In the genomic region with DNA sequence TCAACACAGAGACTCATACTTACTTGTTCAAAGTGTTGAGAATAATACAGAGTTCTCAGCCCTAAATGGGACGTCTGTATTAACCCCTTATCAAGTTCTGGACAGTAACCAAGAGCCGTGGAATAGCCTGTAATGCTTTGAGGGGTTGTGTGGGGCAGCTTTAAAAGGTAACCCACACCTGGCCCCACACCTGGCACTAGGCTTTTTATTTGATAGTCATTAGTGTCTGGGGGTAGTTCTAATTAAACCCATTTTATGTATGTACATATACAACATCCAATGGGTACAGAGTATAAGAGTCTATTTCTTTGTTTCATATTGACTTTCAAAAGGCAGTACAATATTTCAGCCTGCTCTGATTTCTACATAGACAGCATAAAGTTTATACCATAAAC, we compare ENCODE assay signal across 8 mouse cellular contexts. TPM values are rescaled to one million over a fixed set of nuclear protein-coding genes. Genes with fewer than 3 reads are reported as not detected.
DNase-seq lines count a peak whose midpoint lies in the region; ATAC-seq and TF ChIP-seq lines count a peak whose summit lies in the region.

No protein-coding gene starts in this region.

- no peaks in the 10 kb centered on the region for H3K36me3 ChIP-seq in kidney, embryonic 14.5 days (ENCODE audit: control insufficient read depth, insufficient read depth, low read length)
- no peaks in the 10 kb centered on the region for H3K36me3 ChIP-seq in forebrain, embryonic 10.5 days (replicated peaks)
- H3K36me3 ChIP-seq in intestine, embryonic 15.5 days, result no peaks in the 10 kb centered on the region
- H3K36me3 ChIP-seq in myocyte (ENCODE audit: control insufficient read depth, insufficient read depth), result no peaks in the 10 kb centered on the region

- H3K4me3 ChIP-seq in kidney, embryonic 14.5 days (ENCODE audit: low read length), result no peak overlapping the region; the same call in 1 of the 2 replicates
- peak overlapping the region; percentile 63; the same call in 1 of the 2 replicates for H3K4me3 ChIP-seq in forebrain, embryonic 10.5 days
- H3K4me3 ChIP-seq in intestine, embryonic 15.5 days (replicated peaks), result no peak overlapping the region
- H3K4me3 ChIP-seq in myocyte, result peak overlapping the region; percentile 33

- H3K4me2 ChIP-seq in kidney, embryonic 14.5 days (replicated peaks; ENCODE audit: low read depth, low read length), result peak overlapping the region; percentile 98
- H3K4me2 ChIP-seq in intestine, embryonic 15.5 days (replicated peaks), result peak overlapping the region; percentile 95; the same call in 1 of the 2 replicates
- H3K4me2 ChIP-seq in myocyte (ENCODE audit: low read depth), result no peak overlapping the region

- 63% methylated on average over 2 of the region's 2 CpGs for WGBS in kidney, embryonic 14.5 days
- whole genome bisulfite sequencing in forebrain, embryonic 10.5 days, result 67% methylated on average over 2 of the region's 2 CpGs
- WGBS in intestine, embryonic 15.5 days, result 52% methylated on average over 2 of the region's 2 CpGs

- H3K9ac ChIP-seq in kidney, embryonic 14.5 days (ENCODE audit: low read depth, low read length), result no peak overlapping the region
- no peak overlapping the region for H3K9ac ChIP-seq in intestine, embryonic 15.5 days

- H3ac ChIP-seq in myocyte (ENCODE audit: control insufficient read depth, insufficient read length), result peak overlapping the region; percentile 64

- no peak overlapping the region for H3K27ac ChIP-seq in kidney, embryonic 14.5 days (ENCODE audit: low read depth, low read length)
- no peak overlapping the region for H3K27ac ChIP-seq in forebrain, embryonic 10.5 days
- H3K27ac ChIP-seq in intestine, embryonic 15.5 days, result 0 out of 2 replicates have a peak overlapping the region, but pooled peaks have one; percentile 86

- no peak for ATAC-seq in kidney, embryonic 14.5 days (ENCODE audit: low FRiP score, low TSS enrichment)
- no peak for ATAC-seq in intestine, embryonic 15.5 days

- no peaks in the 10 kb centered on the region for H3K4me1 ChIP-seq in kidney, embryonic 14.5 days (ENCODE audit: control insufficient read depth, insufficient read depth, low read length)
- H3K4me1 ChIP-seq in forebrain, embryonic 10.5 days, result peaks cover 7% of the 10 kb centered on the region; the same call in 1 of the 2 replicates
- 0 out of 2 replicates have a peak, but pooled peaks cover 6% of the 10 kb centered on the region for H3K4me1 ChIP-seq in intestine, embryonic 15.5 days (replicated peaks)

- H3K79me2 ChIP-seq in myocyte (ENCODE audit: control insufficient read depth, insufficient read depth), result no peaks in the 10 kb centered on the region

- DNase-seq in kidney, postnatal 4 days, result no peak
- DNase-seq in forebrain, embryonic 10.5 days (ENCODE audit: extremely low spot score, low spot score), result no peak
- no peak for DNase-seq in cerebellum, adult 8-10 months
- no peak for DNase-seq in T-cell, adult 2 months (ENCODE audit: low spot score)
- no peak for DNase-seq in testis, postnatal 10 days (ENCODE audit: low spot score)

- TF ChIP-seq POLR2A in myocyte (IDR thresholded peaks at IDR 0.05; ENCODE audit: insufficient read length, low read depth), result no peak

- peaks cover 2% of the 10 kb centered on the region; the same call in 1 of the 2 replicates for H3K27me3 ChIP-seq in kidney, embryonic 14.5 days (ENCODE audit: control insufficient read depth, insufficient read depth, low read length)
- H3K27me3 ChIP-seq in forebrain, embryonic 10.5 days (ENCODE audit: poor library complexity, severe bottlenecking), result peaks cover 18% of the 10 kb centered on the region
- no peaks in the 10 kb centered on the region for H3K27me3 ChIP-seq in intestine, embryonic 15.5 days (replicated peaks)
- H3K27me3 ChIP-seq in myocyte (ENCODE audit: control insufficient read depth, insufficient read depth, insufficient read length), result no peaks in the 10 kb centered on the region

- H3K9me3 ChIP-seq in kidney, embryonic 14.5 days (ENCODE audit: control insufficient read depth, low read length), result no peaks in the 10 kb centered on the region
- H3K9me3 ChIP-seq in forebrain, embryonic 10.5 days, result no peaks in the 10 kb centered on the region
- no peaks in the 10 kb centered on the region for H3K9me3 ChIP-seq in intestine, embryonic 15.5 days

TF ChIP-seq in myocyte, 11 proteins besides CTCF, POLR2A, EP300 and RAD21:
- no peak for TF ChIP-seq MYOD1 (IDR thresholded peaks at IDR 0.05; ENCODE audit: control insufficient read depth in 1 of 3, insufficient read length in 2 of 3, low read depth in 2 of 3)
- no peak for TF ChIP-seq SRF (IDR thresholded peaks at IDR 0.05; ENCODE audit: control insufficient read depth, insufficient read length, low read depth)
- no peak for TF ChIP-seq POLR2AphosphoS2 (IDR thresholded peaks at IDR 0.05; ENCODE audit: insufficient read length, low read depth)
- no peak for TF ChIP-seq REST (IDR thresholded peaks at IDR 0.05; ENCODE audit: insufficient read depth, insufficient read length)
- no peak for TF ChIP-seq USF1 (IDR thresholded peaks at IDR 0.05; ENCODE audit: low read depth)
- TF ChIP-seq MYOG (IDR thresholded peaks at IDR 0.05; ENCODE audit: control insufficient read depth in 1 of 3, insufficient read depth in 1 of 3, insufficient read length in 2 of 3, low read depth in 2 of 3), result no peak
- TF ChIP-seq TCF12 (IDR thresholded peaks at IDR 0.05; ENCODE audit: insufficient read depth, poor library complexity, severe bottlenecking), result no peak
- TF ChIP-seq MAX (IDR thresholded peaks at IDR 0.05; ENCODE audit: low read depth), result no peak
- TF ChIP-seq CEBPB (IDR thresholded peaks at IDR 0.05; ENCODE audit: insufficient read depth, poor library complexity, severe bottlenecking), result no peak
- TF ChIP-seq TCF3 (IDR thresholded peaks at IDR 0.05; ENCODE audit: insufficient read length, low read depth), result no peak
- TF ChIP-seq E2F4 (IDR thresholded peaks at IDR 0.05; ENCODE audit: insufficient read depth), result no peak

RNA-seq across cellular contexts. Expression of a gene that starts 4.6 kb away (rescaled TPM):
- polyA plus RNA-seq in kidney, embryonic 14.5 days (2014; fragmentation: Nextera tagmentation; extraction: Ambion mirVana), result 0.09 TPM in 2 replicates
- not detected in 2 replicates for polyA plus RNA-seq in forebrain, embryonic 10.5 days (2016; fragmentation: Nextera tagmentation; extraction: Ambion mirVana)
- polyA plus RNA-seq in intestine, embryonic 15.5 days (2015; fragmentation: Nextera tagmentation; extraction: Ambion mirVana), result 0.06 and 0.24 TPM in 2 replicates
- not detected for polyA plus RNA-seq in myocyte (2012; fragmentation: generic; extraction: Trizol)

RNA-seq across cellular contexts. Expression of a gene that starts 38.0 kb away (rescaled TPM):
- polyA plus RNA-seq in kidney, embryonic 14.5 days (2014; fragmentation: Nextera tagmentation; extraction: Ambion mirVana), result 4.3 and 4.4 TPM in 2 replicates
- polyA plus RNA-seq in forebrain, embryonic 10.5 days (2016; fragmentation: Nextera tagmentation; extraction: Ambion mirVana), result not detected in 2 replicates
- polyA plus RNA-seq in intestine, embryonic 15.5 days (2015; fragmentation: Nextera tagmentation; extraction: Ambion mirVana), result 0.16 and 0.32 TPM in 2 replicates
- polyA plus RNA-seq in myocyte (2012; fragmentation: generic; extraction: Trizol), result not detected

RNA-seq across cellular contexts. Expression of a gene that starts 49.6 kb away (rescaled TPM):
- polyA plus RNA-seq in kidney, embryonic 14.5 days (2014; fragmentation: Nextera tagmentation; extraction: Ambion mirVana), result 28.8 and 29.3 TPM in 2 replicates
- polyA plus RNA-seq in forebrain, embryonic 10.5 days (2016; fragmentation: Nextera tagmentation; extraction: Ambion mirVana), result 21.0 and 22.0 TPM in 2 replicates
- 18.4 and 20.0 TPM in 2 replicates for polyA plus RNA-seq in intestine, embryonic 15.5 days (2015; fragmentation: Nextera tagmentation; extraction: Ambion mirVana)
- 5.4 TPM for polyA plus RNA-seq in myocyte (2012; fragmentation: generic; extraction: Trizol)

Comparison
In these comparisons a context has a peak if more than half of its experiments do, and no peak if none do; other contexts are left out.
1. H3K4me3 ChIP-seq: peak in forebrain, embryonic 10.5 days (single experiment) and myocyte (single experiment); none in kidney, embryonic 14.5 days (single experiment) and intestine, embryonic 15.5 days (single experiment).